10 mouse cellular contexts compared by ENCODE assay signal in genomic region chr2:51268532-51268931, GRCm38 (mm10).
A peak's percentile ranks its signal among the peaks of the same experiment; 100 is the strongest.
DNase-seq lines count a peak whose midpoint lies in the region; ATAC-seq and TF ChIP-seq lines count a peak whose summit lies in the region.
"Had no signal": no experiment of that assay in that cellular context is flagged by ENCODE, and none has a peak within 500 bp of the region (broad histone marks: within the 10 kb centered on the region; RNA-seq: fewer than 3 reads in every experiment).

No protein-coding gene starts in this region.

- DNase-seq in liver, postnatal 0 days: no peak
- DNase-seq in liver (no peak), adipocyte (ENCODE audit: low spot score) (peak; percentile 24)
- peak; percentile 2 for DNase-seq in lung, postnatal 36 days
- no peak for DNase-seq in thymus, postnatal 4 days
- no peak for DNase-seq in heart, adult 11 months
- DNase-seq: layer of hippocampus, adult 9-11 months; thymus, postnatal 36 days had no signal

- H3K4me3 ChIP-seq in liver, postnatal 0 days (ENCODE audit: low read depth, low read length): no peak overlapping the region
- H3K4me3 ChIP-seq in embryonic facial prominence, embryonic 15.5 days (replicated peaks): no peak overlapping the region
- H3K4me3 ChIP-seq: liver, embryonic 15.5 days had no signal

- no peak for TF ChIP-seq EP300 in liver, postnatal 0 days (IDR thresholded peaks at IDR 0.05; ENCODE audit: low read depth)

- H3K27me3 ChIP-seq in liver, postnatal 0 days (ENCODE audit: insufficient read depth, low read length): no peaks in the 10 kb centered on the region
- H3K27me3 ChIP-seq in embryonic facial prominence, embryonic 15.5 days: no peaks in the 10 kb centered on the region
- H3K27me3 ChIP-seq: liver, embryonic 15.5 days had no signal

- ATAC-seq in liver, postnatal 0 days: no peak
- ATAC-seq in embryonic facial prominence, embryonic 15.5 days (ENCODE audit: insufficient number of reproducible peaks, low FRiP score, low TSS enrichment, low read depth): no peak

- no peaks in the 10 kb centered on the region for H3K9me3 ChIP-seq in liver, postnatal 0 days (ENCODE audit: low read length)
- H3K9me3 ChIP-seq in embryonic facial prominence, embryonic 15.5 days (replicated peaks): no peaks in the 10 kb centered on the region
- H3K9me3 ChIP-seq: liver, embryonic 15.5 days had no signal

- H3K4me2 ChIP-seq in liver, postnatal 0 days (ENCODE audit: low read depth, low read length): no peak overlapping the region
- H3K4me2 ChIP-seq in embryonic facial prominence, embryonic 15.5 days (replicated peaks): no peak overlapping the region
- H3K4me2 ChIP-seq: liver, embryonic 15.5 days had no signal

- no peaks in the 10 kb centered on the region for H3K36me3 ChIP-seq in liver, postnatal 0 days (replicated peaks; ENCODE audit: insufficient read depth, low read length)
- H3K36me3 ChIP-seq in embryonic facial prominence, embryonic 15.5 days: no peaks in the 10 kb centered on the region
- H3K36me3 ChIP-seq: liver, embryonic 15.5 days had no signal

- H3K4me1 ChIP-seq in liver, postnatal 0 days (ENCODE audit: insufficient read depth): no peaks in the 10 kb centered on the region
- peaks cover 4% of the 10 kb centered on the region; the same call in 1 of the 2 replicates for H3K4me1 ChIP-seq in embryonic facial prominence, embryonic 15.5 days
- H3K4me1 ChIP-seq: liver, embryonic 15.5 days had no signal

- no peak overlapping the region for H3K27ac ChIP-seq in liver, postnatal 0 days (ENCODE audit: low read depth)
- 0 out of 2 replicates have a peak overlapping the region, but pooled peaks have one; percentile 30 for H3K27ac ChIP-seq in embryonic facial prominence, embryonic 15.5 days (replicated peaks)
- H3K27ac ChIP-seq: liver, embryonic 15.5 days had no signal

- 47% methylated on average over 2 of the region's 2 CpGs for WGBS in liver, postnatal 0 days (ENCODE audit: insufficient replicate concordance)
- WGBS in embryonic facial prominence, embryonic 15.5 days: 63% methylated on average over 2 of the region's 2 CpGs

- TF ChIP-seq CTCF in liver, postnatal 0 days (IDR thresholded peaks at IDR 0.05; ENCODE audit: low read depth): peak; percentile 39

- H3K9ac ChIP-seq in liver, postnatal 0 days (replicated peaks): no peak overlapping the region
- H3K9ac ChIP-seq in embryonic facial prominence, embryonic 15.5 days: no peak overlapping the region
- H3K9ac ChIP-seq: liver, embryonic 15.5 days had no signal

Comparison
In these comparisons a context has a peak if more than half of its experiments do, and no peak if none do; other contexts are left out.
1. DNase-seq: peak in adipocyte (single experiment) and lung, postnatal 36 days (single experiment); none in liver, postnatal 0 days (single experiment), liver (single experiment), thymus, postnatal 4 days (single experiment) and heart, adult 11 months (single experiment).